22 mouse cellular contexts compared by ENCODE assay signal in the genomic region with DNA sequence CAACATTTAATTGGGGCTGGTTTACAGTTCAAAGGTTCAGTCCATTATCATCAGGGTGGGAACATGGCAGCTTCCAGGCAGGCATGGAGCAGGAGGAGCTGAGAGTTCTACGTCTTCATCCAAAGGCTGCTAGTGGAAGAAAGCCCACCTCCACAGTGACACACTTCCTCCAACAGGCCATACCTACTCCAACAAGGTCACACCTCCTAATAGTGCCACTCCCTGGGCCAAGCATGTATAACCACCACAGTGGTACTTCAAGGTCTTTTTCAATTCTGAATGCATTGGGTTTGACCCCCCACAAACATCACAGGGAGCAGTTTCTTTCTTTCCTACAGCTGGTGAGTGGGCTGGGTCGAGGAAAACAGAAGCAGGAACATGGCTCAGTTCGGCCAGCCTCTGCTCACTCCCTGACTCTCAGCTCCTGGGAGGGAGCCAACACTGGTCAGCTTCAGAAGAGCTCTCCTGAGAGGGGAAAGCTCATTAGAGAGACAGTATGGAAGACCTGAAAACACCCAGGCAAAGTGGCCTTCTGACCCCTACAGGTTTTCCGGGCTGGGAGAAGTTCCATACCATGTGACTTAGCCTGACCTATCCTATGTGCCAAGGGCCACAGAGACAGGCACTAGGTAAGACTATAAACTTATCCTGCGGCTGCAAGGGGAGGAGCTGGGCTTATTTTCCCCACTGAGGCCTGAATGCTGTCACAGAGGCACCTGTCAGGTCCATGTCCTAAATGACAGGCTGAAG.
"Had no signal": no experiment of that assay in that cellular context is flagged by ENCODE, and none has a peak within 500 bp of the region (broad histone marks: within the 10 kb centered on the region; RNA-seq: fewer than 3 reads in every experiment).

No protein-coding gene starts in this region.

- H3K4me2 ChIP-seq: kidney, embryonic 15.5 days; limb, embryonic 12.5 days; limb, embryonic 15.5 days; liver, embryonic 13.5 days; midbrain, embryonic 12.5 days; midbrain, embryonic 15.5 days; neural tube, embryonic 12.5 days; neural tube, embryonic 15.5 days had no signal

- H3K4me1 ChIP-seq: kidney, embryonic 15.5 days; limb, embryonic 12.5 days; limb, embryonic 15.5 days; liver, embryonic 13.5 days; midbrain, embryonic 12.5 days; midbrain, embryonic 15.5 days; neural tube, embryonic 12.5 days; neural tube, embryonic 15.5 days had no signal

- H3K4me3 ChIP-seq: kidney, embryonic 15.5 days; limb, embryonic 12.5 days; limb, embryonic 15.5 days; liver, embryonic 13.5 days; midbrain, embryonic 12.5 days; midbrain, embryonic 15.5 days; neural tube, embryonic 12.5 days; neural tube, embryonic 15.5 days had no signal

- H3K27ac ChIP-seq: kidney, embryonic 15.5 days; limb, embryonic 12.5 days; limb, embryonic 15.5 days; liver, embryonic 13.5 days; midbrain, embryonic 12.5 days; midbrain, embryonic 15.5 days; neural tube, embryonic 12.5 days; neural tube, embryonic 15.5 days; stomach, postnatal 0 days had no signal

- ATAC-seq: midbrain, embryonic 15.5 days had no signal

- H3K9ac ChIP-seq: kidney, embryonic 15.5 days; limb, embryonic 12.5 days; limb, embryonic 15.5 days; liver, embryonic 13.5 days; midbrain, embryonic 12.5 days; midbrain, embryonic 15.5 days; neural tube, embryonic 12.5 days; neural tube, embryonic 15.5 days had no signal

- H3K27me3 ChIP-seq: kidney, embryonic 15.5 days; limb, embryonic 12.5 days; limb, embryonic 15.5 days; liver, embryonic 13.5 days; midbrain, embryonic 12.5 days; midbrain, embryonic 15.5 days; neural tube, embryonic 12.5 days; neural tube, embryonic 15.5 days had no signal

- H3K36me3 ChIP-seq: kidney, embryonic 15.5 days; limb, embryonic 12.5 days; limb, embryonic 15.5 days; liver, embryonic 13.5 days; midbrain, embryonic 12.5 days; midbrain, embryonic 15.5 days; neural tube, embryonic 12.5 days; neural tube, embryonic 15.5 days had no signal

- DNase-seq: kidney, adult 2 months; kidney, postnatal 10 days; kidney, postnatal 36 days; left cerebral cortex, postnatal 4 days; liver, embryonic 13.5 days; lung, adult 2 months; lung, postnatal 14 days; lung, postnatal 4 days; right cerebral cortex, adult 18-20 months; right cerebral cortex, postnatal 14 days; right cerebral cortex, postnatal 4 days; thymus, adult 2 months; thymus, postnatal 14 days; thymus, postnatal 4 days had no signal

- H3K9me3 ChIP-seq: kidney, embryonic 15.5 days; limb, embryonic 12.5 days; limb, embryonic 15.5 days; liver, embryonic 13.5 days; midbrain, embryonic 12.5 days; midbrain, embryonic 15.5 days; neural tube, embryonic 12.5 days; neural tube, embryonic 15.5 days had no signal
